Mouse (Mus musculus): Measurements from ENCODE around the gene Pdlim7.

The Pdlim7 gene

DNA sequence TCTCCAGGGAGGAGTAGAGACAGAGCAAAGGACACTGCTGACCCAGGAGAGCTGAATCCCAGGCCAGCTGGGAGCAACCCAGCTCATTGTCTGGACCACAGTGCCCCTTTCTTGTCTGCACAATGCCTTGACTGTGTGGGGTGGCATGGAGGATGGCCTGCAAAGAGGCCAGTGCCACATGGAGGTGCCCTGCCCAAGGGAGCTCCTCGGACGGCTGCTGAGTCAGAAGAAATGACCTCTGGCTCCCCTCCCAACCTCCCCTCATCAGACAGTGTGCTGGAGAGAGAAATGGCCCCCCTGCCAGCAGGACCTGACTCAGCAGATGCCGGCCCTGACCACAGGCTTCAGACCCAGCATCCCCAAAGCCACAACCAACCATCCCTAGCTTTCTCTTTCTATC, 48.3 kb downstream of the Pdlim7 start:
- DNase-seq (ENCODE audit: extremely low spot score) = no peak

DNA sequence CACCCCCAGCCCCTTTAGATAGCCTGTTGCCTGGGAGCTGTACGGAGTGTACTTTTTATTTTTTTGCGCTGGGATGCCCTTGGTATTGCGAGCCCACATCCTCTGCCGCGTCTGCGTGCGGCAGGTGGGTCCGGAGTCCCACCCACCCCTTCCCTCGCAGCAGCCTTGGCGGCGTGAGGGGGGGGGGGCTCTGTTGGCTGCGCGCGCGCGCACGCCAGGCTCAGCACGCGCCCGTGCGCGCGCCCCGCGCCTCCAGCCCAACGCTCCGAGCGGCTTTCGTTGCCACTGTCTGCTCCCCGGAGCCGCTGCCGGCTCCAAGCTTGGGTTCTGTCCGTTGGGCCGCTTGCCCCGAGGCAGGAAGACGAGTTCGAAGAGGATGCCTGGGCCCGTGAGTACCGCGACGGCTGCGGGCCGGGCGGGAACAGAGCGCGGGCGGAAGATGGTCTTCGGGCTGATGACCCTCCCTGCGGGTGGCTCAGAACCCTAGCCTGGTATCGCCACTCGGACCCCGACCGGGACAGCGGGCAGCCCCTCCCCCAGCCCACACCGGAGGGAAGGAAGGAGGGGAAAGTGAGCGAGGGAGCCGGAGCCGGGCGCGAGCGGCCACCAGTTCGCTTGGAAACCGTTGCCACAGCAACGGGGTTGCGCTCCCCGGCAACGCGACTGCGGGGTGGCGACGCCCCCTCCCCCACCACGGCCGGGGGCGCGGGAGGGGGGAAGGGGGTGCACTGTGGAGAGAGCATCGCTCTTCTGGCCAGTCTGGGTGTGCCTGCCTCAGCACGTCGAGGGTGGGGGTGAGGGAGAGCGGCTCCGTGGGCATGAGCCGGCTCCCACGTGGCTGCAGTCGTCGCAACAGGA, 49.2 kb downstream of the Pdlim7 start, which contains the start of gene Prr7:
Gene Prr7 (plus strand): TSS at position 241 of the 858 bp plus-strand sequence.
- DNase-seq (ENCODE audit: extremely low spot score) = peak; percentile 88

DNA sequence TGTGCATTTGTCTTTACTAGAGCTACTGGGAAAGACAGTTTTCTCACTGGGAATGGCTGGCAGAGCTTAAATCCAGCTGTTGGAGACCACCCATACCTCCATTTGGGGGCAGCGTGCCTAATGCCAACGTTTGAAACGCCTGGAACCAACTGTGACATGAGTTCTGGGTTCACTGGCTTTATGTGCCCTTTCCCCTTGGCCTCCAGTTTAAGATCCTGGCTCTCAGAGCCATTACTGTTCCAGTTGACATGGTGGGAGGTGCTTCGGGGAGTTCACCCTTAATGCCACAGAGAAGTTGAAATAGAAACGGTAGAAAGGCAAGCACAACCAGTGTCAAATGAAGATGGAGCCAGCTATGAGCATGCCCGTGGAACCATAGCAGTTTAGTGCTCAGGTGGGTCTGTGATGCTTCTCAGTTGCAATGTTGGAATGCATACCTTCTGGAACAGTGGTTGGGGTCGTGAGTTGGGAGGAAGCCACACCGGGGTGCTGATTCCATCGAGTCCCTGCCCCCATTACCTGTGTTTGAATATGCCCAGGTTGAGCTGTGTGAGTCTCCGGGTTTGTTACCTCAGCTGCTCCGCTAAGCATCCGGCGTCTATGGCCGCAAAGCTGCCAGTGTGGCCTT, 50.0 kb downstream of the Pdlim7 start:
- peak; percentile 31 for DNase-seq (ENCODE audit: extremely low spot score)

DNA sequence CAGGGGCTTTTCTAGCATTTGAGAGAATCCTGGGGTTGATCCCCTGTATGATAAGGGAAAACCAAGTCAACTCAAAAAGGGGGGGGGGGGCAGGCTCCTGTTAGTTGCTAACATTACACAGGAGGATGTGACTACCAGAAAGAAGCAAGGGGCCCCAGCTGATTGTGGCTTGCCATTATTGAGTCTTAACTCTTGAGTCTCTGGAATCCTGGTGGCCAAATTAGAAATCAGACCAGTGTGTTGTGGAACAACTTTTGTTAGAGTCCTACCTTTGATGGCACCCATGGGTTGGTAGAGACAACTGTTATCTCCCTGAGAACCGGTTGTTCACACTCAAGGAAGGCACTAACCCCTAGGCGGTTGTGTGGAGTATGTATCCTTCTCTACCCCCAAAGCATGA, 50.5 kb downstream of the Pdlim7 start:
- DNase-seq (ENCODE audit: extremely low spot score) = no peak

DNA sequence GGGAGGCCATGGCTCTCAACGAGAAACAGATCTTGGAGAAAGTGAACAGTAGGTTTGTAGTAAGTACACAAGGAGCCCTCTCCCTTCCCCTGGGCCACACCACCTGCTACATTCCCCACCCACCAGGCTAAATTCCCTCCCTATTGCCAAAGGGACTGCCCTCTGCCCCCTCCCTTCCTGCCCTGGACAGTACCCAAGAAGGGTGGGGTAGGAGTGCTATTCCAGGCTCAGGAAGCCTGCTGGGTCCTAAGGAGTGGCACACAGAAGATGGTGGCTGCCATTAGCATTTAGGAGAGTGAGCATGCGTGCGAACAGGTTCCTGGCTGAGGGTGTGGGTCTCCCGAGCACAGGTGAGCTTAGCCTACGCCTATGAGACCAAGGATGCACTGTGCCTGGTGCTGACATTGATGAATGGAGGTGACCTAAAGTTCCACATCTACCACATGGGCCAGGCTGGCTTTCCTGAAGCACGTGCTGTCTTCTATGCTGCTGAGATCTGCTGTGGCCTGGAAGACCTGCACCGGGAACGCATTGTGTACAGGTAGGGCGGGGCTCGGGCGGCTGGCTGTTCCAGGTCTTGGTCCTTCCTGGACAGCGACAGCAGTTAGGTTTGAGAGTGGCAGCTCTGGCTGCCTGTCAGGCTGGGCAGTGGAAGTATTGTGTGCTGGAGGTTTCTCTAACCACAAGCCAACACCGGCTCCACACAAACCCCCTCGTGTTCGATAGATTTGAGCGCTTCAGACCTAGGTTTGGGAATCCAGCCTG, 61.5 kb downstream of the Pdlim7 start:
- no peak for DNase-seq (ENCODE audit: extremely low spot score)

DNA sequence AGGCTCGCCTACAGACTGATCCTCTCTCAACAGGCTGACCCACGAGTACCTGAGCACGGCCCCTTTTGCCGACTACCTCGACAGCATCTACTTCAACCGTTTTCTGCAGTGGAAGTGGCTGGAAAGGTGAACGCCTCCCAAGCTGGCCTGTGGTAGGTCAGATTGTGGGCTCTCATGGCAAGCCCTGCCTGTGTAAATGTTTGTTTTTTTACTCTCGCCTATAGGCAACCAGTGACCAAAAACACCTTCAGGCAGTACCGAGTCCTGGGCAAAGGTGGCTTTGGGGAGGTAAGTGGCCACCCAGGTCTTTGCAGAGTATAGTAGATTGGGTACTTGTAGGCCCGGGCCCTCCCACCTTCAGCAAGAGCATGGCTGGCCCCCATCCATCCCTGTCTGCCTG, 62.2 kb downstream of the Pdlim7 start:
- no peak for DNase-seq (ENCODE audit: extremely low spot score)

DNA sequence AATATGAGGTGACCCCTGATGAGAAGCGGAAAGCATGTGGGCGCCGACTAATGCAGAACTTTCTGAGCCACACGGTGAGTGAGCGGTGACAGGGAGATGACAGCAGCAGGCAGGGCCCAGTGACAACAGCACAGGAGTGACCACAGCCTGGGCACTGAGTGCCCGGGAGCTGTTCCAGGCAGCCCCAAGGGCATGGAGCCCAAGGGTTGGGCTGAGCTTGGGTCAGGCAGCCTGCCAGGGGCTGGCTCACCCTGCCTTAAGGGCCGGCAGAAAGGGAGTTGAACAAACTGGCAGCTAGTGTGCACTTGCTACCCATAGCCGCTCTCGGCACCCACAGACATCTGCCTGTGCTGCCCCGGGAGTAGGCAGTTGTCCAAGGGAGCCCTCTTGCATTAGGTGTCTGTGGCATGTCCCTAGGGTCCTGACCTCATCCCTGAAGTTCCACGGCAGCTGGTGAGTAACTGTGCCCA, 62.9 kb downstream of the Pdlim7 start:
- no peak for DNase-seq (ENCODE audit: extremely low spot score)

DNA sequence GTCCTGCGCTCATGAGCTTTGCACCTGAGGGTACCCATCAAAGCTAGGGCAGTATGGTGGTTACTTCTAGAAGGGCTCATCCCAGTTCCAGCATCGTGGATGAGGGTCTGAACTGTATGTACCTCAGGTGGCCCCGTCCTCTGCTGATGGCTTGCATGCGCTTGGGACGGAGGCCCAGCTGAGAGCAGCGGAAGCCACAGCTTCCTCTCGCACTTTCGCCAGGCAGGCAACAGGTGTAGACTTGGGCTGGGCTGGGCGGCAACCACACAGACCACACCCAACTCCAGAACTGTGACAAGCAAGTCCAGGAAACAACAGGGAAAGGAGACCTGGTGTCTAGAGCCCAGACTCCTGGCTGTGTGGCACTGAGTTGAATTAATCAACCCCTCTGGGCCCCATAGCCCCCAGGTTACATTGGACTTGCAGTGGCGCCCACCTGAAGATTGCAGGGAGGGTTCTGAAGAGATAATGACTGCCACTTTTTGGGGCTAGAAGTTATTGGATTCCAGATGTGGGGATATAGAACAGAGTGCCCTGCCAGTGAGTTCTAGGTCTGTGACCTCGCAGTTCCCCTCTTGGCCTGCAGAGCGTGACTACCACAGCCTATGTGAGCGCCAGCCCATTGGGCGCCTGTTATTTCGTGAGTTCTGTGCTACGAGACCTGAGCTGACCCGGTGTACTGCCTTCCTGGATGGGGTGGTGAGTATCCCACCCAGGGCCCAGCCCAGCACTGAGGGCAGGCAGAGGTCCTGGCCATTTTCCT, 63.6 kb downstream of the Pdlim7 start:
- no peak for DNase-seq (ENCODE audit: extremely low spot score)

DNA sequence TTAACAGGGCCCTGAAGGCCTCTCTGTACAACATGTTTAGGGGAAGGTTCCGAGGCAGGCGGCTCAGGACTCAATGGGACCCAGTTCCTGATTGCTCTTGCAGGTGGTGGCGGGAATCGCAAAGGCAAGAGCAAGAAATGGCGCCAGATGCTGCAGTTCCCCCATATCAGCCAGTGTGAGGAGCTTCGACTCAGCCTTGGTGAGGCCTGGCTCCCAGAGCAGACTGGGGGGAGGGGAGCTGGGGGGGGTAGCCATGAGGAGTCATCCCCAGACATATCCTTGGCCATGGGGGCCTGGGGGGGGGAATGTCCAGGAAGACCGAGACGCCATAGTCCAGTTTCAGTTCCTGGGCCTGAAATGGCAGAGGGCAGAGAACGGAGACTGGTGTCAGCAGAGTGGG, 64.3 kb downstream of the Pdlim7 start:
- no peak for DNase-seq (ENCODE audit: extremely low spot score)

DNA sequence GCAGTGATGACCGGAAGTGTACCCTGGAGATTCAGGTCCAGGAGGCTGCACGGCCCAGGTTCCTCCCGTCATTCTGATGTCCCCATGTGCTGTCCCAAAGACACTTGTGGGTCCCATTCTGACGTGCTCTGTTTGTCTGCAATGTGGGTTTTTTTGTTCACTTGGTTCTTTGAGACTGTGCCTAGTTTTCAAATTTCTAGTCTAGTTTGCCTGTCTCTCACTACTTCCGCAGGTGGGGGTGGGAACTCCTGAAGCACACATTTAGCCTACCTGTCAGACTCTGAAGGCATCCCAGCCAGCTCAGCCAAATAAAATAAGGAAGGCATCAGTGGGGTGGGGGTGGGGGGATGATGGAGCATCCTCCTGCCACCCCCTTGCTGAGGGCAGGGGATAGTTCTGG, 65.3 kb downstream of the Pdlim7 start:
- no peak for DNase-seq (ENCODE audit: extremely low spot score)

DNA sequence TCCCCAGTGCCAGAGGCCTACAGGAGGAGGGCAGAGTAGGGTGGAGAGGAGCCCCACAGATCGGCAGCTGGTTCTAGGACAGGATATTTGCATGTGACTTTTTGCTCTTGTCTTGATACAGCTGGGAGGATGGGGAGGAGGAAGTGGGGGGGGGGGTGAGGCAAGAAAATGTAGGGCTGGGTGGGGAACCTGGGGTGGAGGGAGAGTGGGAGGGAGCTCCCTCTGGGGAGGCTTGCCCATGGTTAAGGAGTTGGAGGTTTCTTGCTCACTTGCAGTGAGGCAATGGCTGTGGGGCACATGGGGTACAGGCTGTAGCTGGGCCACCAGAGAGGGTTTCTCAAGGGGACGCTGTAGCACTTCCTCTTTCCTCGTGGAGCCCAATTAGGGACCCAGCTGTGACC, 65.9 kb downstream of the Pdlim7 start:
- no peak for DNase-seq (ENCODE audit: extremely low spot score)

DNA sequence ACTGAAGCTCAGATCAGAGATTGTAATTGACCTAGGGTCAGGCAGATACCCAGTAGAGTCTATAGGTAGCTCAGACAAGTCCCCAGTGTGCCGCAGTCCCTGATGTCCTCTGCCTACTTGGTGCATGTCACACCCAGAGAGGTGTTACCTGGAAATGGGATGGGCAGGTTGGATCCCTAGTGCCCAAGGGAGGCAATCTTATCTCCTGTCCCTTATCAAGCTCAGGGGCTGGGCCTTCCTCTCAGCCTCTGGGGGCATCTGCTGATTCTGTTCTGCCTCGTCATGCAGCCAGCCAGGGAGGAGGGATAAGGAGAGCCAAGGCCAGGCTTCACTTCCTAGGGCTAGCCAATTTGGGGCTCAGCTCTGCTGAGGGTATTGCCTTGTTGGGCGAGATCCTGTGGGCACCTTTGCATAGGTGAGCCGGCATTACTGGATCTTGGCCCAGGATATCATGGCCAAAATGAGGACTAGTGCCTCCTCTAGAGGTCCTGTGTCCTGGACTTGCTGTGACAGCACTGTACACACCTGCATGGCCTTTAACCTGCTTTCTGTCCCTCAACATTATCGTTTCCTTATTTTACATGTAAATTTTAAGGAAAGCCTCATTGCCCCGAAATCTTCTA, 66.9 kb downstream of the Pdlim7 start:
- no peak for DNase-seq (ENCODE audit: extremely low spot score)
